Mouse (Mus musculus) left cerebral cortex, adult 9 months (tissue): ENCODE data around the gene Svs1.

Experiments
- DNase-seq, 2 experiments: peaks; one replicate each; pipeline ENCODE4 v3.0.0; 2022; ENCODE audit warnings: low spot score in 2 of 2

Gene Svs1

DNA sequence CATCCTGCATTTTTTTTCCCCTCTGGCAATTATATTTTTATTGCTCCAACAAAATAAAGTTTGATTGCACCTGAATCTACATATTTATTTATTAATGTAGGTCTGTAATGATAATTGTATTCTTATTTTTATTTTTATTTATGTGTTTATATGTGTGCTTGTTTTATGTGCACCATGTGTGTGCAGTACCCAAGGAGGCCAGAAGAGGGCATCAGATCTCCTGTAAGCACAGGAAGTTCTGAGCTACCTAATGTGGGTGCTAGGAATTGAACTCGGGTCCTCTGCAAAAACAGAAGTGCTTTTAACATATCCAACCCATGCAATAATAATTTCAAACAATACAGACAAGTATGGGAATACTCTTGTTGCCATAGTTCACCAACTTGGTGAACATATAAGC is 23.0 kb downstream of the Svs1 start:
- no peak for DNase-seq

- DNase-seq, result no peak
Measured at GRCm38 (mm10) chr6:49011191-49011590, 24.5 kb downstream of the Svs1 start.

- no peak for DNase-seq
Measured at GRCm38 (mm10) chr6:49013023-49013422, 26.4 kb downstream of the Svs1 start.

GRCm38 (mm10) chr6:49013458-49013857 is 26.8 kb downstream of the Svs1 start:
- no peak for DNase-seq

- DNase-seq, result no peak
Measured at GRCm38 (mm10) chr6:49017150-49017549, 30.5 kb downstream of the Svs1 start.

GRCm38 (mm10) chr6:49019341-49019740 is 32.7 kb downstream of the Svs1 start:
- no peak for DNase-seq

DNA sequence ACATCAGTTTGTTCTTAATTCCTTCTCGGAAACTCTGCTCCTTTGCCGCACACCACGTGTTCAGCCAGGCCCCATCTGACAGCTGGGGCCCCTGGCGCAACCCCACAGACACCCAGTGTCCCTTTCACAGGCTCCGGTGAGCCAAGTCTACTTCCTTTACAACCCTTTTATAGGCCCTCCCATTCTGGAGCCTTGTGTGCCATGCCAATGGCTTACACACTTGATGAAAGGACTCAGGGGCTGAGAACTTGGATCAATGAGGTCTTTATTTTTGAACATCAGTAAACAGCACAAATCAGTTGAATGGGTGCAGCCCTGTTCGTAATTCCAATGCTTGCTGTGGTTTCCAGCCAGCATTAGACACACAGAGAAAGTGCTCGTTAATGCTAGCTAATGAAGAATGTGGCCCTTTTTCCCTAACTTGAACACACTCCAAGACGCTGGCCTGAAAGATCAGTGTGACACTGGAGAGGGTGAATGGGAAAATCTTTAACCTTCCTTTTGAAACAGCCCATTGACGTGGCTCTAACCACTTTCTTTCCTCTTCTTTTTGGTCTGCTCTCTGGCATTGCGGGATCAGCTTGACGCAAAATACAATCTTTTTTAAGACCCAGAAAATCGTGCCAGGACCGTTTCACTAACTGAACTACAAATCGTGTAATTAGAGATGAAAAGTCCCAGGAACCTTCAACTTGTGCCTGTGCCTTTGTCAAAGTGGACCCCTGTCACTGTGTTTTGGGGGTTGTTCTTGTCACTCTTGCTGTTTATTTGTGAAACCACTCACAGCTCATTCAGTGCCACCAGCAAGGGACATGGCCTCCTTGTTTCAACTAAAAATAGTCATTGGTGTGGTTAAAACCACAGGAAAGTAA is 34.7 kb downstream of the Svs1 start:
- DNase-seq, result peak; percentile 62 to 65

DNA sequence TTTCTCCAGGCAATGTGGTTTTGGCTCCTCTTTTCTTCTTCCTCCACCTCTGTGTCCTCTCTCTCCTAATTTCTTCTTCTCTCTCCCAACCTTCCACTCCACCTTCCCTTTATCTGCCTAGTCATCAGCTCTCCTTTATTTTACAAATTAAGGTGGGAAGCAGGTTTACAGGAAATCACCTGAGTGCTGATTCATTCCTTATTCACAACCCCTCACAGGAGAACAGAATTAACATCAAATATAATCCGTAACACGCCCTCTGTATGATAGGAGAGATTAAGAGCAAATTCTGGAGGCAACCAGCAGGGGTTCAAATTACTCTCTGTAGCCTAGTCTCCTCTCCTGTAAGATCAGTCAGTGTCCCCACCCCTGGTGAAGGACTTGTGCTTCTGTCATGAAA is 35.7 kb downstream of the Svs1 start:
- DNase-seq, result no peak

- no peak for DNase-seq
Measured at GRCm38 (mm10) chr6:49023315-49023714, 36.7 kb downstream of the Svs1 start.

DNA sequence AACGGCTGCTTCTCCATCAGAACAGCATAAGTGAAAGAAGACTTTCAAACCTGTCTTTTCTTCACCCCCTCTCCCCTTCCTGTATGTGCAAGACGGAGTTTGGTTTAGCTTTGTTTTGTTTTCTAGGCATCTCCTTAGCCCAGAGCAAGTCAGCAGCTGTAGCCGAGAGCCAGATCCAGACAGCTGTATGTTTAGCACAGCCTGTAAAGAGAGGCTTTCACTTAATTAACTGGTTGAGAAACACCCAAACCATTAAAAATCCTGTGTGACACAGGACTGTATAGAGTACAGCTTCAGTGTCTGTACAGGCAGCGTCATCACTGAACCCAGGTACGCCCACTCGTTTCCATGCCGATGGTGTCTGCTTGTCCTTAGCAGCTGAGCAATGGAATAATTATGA is 38.6 kb downstream of the Svs1 start:
- no peak for DNase-seq

DNA sequence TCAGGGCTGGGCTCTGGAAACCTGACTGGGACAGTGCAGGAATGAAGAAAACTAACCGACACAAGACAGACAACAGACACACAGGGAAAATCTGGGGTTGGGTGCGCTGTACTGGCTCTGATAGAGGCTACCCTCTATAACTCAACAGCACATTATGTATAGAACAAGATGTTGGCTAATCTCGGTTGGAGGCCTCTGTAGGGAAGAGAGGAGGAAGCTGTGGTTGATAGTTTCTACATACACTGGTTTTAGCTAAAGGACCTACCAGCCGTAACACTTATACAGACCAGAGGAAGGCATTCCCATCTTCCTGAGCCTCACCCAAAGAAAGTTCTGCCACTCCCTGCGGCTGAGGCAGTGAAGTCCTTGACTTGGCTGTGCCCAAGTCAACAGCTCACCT is 39.8 kb downstream of the Svs1 start:
- no peak for DNase-seq

- DNase-seq, result no peak
Measured at GRCm38 (mm10) chr6:49028019-49028418, 41.4 kb downstream of the Svs1 start.

DNA sequence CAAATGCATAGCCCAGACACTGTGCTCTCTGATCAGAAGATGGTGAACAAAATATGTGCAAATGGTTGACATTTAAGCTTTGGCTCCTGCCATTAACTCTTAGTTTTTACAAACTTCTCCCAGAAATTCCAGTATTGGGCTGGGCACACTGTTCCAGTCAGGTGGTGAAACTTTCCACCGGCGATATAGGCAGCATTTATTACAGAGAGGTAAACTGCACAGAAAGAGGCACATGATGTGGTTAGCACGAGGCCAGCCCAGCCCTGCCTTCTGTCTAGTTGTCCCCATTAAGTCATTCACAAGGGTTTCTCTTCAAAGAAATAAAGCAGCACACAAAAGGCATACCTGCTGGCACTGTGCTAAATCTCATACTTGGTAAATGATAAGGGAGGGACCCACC is 42.0 kb downstream of the Svs1 start:
- DNase-seq, result no peak

GRCm38 (mm10) chr6:49031230-49031629 is 44.6 kb downstream of the Svs1 start:
- DNase-seq, result no peak

GRCm38 (mm10) chr6:49032783-49033182 is 46.1 kb downstream of the Svs1 start:
- DNase-seq, result no peak

DNA sequence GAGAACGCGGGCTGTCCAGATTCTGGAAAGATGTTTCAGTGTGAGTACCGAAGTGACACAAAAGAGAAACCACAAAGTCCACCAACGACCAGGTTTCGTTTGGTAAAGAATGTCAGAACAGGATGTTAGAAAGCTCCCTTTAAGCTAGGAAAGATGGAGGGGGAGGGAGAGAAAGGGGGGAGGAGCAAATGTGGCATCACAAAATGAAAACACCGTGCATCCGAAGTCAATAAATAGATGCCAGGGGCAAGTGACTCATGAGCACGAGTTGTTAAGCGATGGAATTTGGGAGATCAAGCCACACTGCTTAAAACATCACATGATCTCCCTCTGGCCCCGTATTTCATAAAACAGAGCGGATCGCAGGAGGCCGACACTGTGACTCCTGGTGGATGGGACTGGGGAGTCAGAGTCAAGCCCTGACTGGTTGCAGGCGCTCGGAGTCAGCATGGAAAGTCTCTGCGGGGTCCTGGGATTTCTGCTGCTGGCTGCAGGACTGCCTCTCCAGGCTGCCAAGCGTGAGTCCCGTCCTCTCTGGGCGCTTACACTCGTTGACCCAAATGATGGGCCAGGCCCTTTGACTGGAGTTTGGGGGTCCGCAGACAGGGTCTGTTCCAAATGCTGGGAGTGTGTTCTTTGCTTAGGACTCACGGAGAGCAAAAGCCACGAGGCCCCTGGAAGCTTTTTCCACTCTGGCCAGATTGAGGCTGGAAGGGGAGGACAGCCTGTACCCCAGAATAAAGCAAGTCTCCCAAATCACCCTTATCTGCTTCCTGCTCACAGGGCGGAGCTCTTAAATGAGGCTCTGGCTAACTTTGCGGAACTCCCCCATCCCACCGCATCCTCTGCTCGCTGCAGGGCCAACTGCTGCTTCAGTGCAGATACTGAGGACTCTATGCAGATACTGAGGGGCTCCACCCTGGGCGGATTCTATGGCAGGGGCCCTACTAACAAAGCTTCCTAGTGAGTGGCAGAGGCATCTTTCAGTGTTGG is 49.9 kb downstream of the Svs1 start, which contains the start of gene Gpnmb:
Gene Gpnmb (plus strand): TSS at position 272 of the 993 bp plus-strand sequence.
- no peak for DNase-seq

DNA sequence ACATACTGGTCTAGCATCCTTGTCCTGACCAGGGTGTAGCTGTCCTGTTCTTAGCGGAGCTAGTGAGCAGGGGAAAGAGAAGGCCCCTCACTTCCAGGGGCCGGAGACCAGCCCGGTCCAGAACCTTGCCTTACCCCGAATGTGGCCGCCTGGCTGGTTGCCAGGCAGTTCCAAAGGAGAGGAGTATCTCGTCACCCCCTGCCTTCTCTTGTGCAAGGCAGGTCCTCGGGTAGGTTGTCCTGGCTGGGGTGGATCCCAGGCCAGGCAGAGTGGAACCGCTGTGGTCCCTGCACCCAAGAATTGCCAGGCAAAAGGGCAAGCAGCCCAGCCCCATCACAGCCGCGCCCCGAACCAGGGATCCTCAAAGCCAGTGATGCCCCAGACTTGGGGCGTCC is 50.6 kb downstream of the Svs1 start:
- no peak for DNase-seq

DNA sequence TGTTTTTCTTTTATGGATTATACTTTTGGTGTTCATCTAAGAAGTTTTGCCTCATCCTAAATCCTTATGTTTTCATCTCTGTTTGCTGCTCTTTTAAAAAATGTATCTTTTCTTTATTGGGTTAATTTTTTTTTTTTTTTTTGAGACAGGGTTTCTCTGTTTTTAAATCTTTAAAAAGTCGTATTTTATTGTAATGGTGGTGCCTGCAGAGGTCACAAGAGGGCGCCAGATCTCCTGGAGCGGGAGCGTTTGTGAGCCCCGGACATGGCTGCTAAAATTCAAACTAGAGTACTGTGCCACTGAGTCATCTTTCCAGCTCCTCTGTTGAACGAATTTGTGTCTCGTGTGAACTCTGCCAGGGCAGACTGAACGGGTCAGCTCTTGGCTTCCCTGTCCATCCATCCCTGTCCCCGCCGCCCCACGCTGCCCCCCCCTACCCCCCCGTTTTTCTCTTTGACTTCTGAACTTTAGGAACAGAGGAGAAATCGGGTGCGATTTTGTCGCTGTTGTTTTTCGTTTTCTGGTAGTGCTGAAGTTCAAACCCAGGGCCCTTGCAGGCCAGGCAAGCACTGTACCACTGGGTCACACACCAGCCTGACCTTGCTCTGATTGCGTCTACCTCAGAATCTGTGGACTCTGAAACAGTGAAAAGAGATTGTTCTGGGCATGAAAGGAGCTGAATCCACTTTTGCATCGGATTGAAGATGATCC is 53.0 kb downstream of the Svs1 start:
- peak in 1 of 2 experiments; percentile 71 for DNase-seq
